Mouse (Mus musculus) E14TG2a.4 (cell line): Measurements from ENCODE around the gene Heatr1.

Experiments used
- H3K27me3 ChIP-seq: 2 replicates; pipeline ENCODE4 v1.6.1; 2014; ENCODE audit warnings: low read length, control low read depth; ENCODE audit not compliant: insufficient read depth
- H3K36me3 ChIP-seq: 2 replicates; pipeline ENCODE4 v1.6.1; 2014; ENCODE audit warnings: low read length, control low read depth; ENCODE audit not compliant: insufficient read depth
- H3K4me1 ChIP-seq: replicated peaks from 2 replicates; pipeline ENCODE4 v1.6.1; 2014; ENCODE audit warnings: low read depth, low read length, control low read depth
- H3K4me3 ChIP-seq: replicated peaks from 2 replicates; pipeline ENCODE4 v1.5.1; 2014; ENCODE audit warnings: mild to moderate bottlenecking, low read length
- H3K9me3 ChIP-seq: 2 replicates; pipeline ENCODE4 v1.6.1; 2014; ENCODE audit warnings: low read length, control low read depth
- CTCF ChIP-seq: conservative IDR thresholded peaks from 2 replicates; pipeline ENCODE4 v1.5.1; 2014; ENCODE audit warnings: low read length
- NANOG ChIP-seq: IDR thresholded peaks from 2 replicates; pipeline ENCODE4 v1.6.1; 2014; ENCODE audit warnings: borderline replicate concordance, low read length, mixed read lengths
- POU5F1 ChIP-seq: IDR thresholded peaks from 2 replicates; pipeline ENCODE4 v1.6.1; 2014; ENCODE audit warnings: low read length, borderline replicate concordance

Heatr1 gene

DNA sequence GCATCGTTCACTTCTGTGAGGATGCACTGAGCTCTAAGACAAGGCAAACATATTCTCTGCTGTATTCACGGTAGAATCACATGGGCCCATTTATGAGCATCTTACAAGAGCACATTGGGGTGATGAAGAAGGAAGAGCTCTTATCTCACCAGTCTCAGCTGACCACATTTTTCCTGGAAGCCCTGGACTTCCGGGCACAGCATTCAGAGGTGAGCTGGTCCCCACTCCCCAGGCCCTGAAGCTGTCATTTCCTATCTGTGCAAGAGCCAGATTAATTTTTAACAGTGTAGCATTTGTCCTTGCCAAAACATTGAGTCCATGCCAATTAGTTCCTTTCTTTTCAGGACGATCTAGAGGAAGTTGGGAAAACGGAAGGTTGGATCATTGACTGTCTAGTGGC, 39.0 kb downstream of the Heatr1 start:
- H3K4me3 ChIP-seq: no peak overlapping the region
- no peaks in the 10 kb centered on the region for H3K27me3 ChIP-seq
- H3K4me1 ChIP-seq: peaks cover 19% of the 10 kb centered on the region
- H3K9me3 ChIP-seq: no peaks in the 10 kb centered on the region
- peaks cover 98% of the 10 kb centered on the region for H3K36me3 ChIP-seq
- TF ChIP-seq CTCF (no peak), POU5F1 (no peak), NANOG (no peak)

DNA sequence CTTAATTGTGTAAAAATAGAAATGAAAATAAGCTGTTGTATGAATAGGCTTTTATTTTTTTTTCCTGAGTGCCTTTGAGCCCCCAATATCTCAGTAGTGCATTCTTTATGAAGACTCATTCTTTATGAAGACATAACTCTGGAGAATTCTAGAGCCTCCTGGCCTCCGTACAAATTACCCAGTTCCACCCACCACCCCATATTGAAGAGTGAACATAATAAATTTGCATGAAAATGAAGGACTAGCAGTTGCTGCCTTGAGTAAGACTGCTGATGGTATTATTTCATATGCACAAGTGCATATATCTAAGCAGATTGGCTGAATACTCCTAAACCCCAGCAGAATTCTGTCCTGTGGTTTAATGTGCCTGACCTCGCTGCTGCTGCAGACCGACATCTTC, 44.8 kb downstream of the Heatr1 start:
- Histone ChIP-seq H3K4me1 (peaks cover 51% of the 10 kb centered on the region), H3K4me3 (no peak overlapping the region), H3K27me3 (no peaks in the 10 kb centered on the region), H3K36me3 (peaks cover 74% of the 10 kb centered on the region), H3K9me3 (no peaks in the 10 kb centered on the region)
- no peak for TF ChIP-seq POU5F1
- no peak for TF ChIP-seq CTCF
- TF ChIP-seq NANOG: no peak

DNA sequence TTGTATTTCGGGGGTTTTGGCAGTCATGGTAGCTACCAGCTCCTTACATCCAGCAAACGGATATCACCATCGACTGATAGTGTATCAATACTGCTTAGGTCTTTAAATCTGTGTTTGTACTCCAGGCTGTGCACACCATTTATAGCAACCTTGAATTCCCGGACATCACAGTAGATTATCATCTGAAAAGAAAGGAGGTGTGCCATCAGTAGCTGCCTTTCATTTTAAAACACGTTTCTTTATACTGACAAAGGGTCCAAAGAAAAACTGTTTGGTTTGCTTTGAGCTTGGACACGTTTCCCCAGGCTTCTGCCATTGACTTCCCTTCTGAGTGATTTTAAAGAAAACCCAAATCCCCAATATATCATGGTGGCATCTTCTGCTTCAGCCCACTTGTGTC, 46.0 kb downstream of the Heatr1 start:
- H3K36me3 ChIP-seq: peaks cover 65% of the 10 kb centered on the region
- H3K4me1 ChIP-seq: peaks cover 51% of the 10 kb centered on the region
- H3K9me3 ChIP-seq: no peaks in the 10 kb centered on the region
- H3K27me3 ChIP-seq: no peaks in the 10 kb centered on the region
- TF ChIP-seq CTCF (no peak), NANOG (peak; percentile 94)
- no peak overlapping the region for H3K4me3 ChIP-seq

DNA sequence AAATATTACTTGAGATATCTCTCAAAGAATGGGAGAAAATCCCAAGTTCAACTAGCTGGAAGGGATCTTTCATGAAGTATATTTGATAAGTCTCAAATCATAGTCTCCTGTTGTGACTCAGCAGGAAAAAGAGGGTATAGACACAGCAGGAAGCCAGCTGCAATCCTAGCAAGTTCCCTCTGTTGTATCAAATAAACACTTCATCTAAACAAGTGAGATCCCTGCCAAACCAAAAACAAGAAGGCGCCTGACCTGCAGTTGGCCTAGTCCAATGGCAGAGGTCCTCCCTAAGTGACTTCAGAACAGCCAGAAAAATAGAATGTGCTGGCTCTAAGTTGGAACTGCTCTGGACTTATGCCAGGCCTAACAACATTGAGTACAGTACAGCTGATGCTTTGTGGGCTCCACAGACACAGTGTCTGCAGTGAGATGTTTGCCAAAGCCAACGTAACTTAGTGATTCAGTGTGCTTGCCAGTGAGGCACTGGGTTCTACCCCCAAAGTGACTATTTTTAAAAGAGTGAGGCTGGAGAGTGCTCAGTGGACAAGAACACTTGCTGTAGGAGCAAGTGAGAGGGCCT, 47.3 kb downstream of the Heatr1 start:
- Histone ChIP-seq H3K9me3 (no peaks in the 10 kb centered on the region), H3K4me1 (peaks cover 52% of the 10 kb centered on the region), H3K27me3 (no peaks in the 10 kb centered on the region), H3K4me3 (no peak overlapping the region), H3K36me3 (peaks cover 54% of the 10 kb centered on the region)
- no peak for TF ChIP-seq NANOG
- no peak for TF ChIP-seq CTCF
- TF ChIP-seq POU5F1: no peak

DNA sequence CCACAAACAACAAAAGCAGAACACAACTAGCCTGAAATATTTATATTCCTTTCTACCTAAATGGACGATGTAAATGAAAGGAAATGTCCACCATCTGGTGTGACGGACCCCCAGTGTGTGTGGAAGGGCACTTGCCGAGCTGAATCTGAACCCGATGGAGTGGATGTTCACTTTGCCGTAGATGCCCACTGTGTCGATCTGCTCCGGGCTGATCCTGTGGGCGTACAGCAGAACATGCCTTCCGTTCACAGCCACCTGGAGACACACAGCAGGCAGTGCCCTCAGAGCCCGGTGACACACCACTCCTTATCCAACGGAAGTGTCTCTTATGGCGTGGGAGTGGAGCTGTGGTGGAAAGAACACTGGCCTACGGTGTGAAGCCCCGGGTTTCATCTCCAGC, 58.3 kb downstream of the Heatr1 start:
- H3K36me3 ChIP-seq: no peaks in the 10 kb centered on the region
- H3K4me1 ChIP-seq: peaks cover 7% of the 10 kb centered on the region
- no peaks in the 10 kb centered on the region for H3K9me3 ChIP-seq
- TF ChIP-seq NANOG: no peak
- TF ChIP-seq POU5F1: no peak
- no peak for TF ChIP-seq CTCF
- H3K4me3 ChIP-seq: no peak overlapping the region
- H3K27me3 ChIP-seq: no peaks in the 10 kb centered on the region

DNA sequence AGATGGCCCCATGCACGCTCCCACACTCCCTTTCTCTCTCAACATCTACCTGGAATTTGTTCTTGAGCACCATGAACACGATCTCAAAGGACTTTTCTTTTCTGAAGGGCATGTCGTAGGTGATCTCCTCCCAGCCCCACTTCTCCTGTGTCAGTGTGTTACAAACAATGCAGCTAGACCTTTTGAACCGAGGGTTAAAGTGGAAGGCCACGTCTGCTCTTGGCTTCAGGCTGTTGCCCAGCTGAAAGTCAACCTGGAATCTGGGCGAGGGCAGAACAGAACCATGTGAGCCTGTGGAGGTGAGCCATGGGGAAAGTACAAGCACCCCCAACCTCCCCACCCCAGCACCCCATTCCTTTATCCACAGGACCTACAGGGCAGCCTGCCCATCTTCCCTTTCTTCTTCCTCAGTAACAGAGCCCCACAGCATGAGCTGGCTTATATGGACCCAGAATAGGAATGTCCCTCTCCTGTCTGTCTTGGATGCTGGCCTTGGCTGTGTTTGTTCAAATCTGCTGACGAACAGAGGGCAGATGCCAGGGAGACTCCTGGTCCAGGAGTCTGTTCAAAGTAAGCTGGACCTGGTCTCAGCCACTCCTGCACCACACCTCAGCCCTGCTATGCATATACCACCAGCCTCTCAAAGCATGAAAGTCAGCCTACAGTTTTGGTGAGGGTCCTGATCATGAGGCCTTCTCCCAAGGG, 60.0 kb downstream of the Heatr1 start:
- Histone ChIP-seq H3K27me3 (no peaks in the 10 kb centered on the region), H3K4me1 (peaks cover 4% of the 10 kb centered on the region; the same call in 1 of the 2 replicates), H3K4me3 (no peak overlapping the region), H3K36me3 (no peaks in the 10 kb centered on the region), H3K9me3 (no peaks in the 10 kb centered on the region)
- no peak for TF ChIP-seq CTCF
- no peak for TF ChIP-seq POU5F1
- no peak for TF ChIP-seq NANOG

DNA sequence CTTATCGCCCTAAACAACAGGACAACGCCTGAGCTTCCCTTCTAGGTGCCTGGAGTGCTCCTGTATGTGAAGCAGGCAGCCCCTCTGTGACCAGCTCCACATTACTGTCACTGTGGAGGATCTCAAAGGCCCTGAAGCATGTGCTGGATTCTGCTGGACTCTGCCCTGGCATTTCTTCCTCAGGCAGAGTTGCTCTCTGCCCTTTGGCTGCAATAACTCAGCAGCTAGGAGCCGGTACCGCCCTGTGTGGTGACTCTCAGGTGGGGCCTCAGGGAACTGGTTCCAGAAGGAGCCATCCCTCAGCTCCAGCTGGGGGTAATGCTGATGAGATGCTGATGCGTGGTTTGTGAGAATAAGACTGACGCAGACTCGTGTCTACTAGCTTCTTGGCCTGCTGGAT, 61.9 kb downstream of the Heatr1 start:
- no peaks in the 10 kb centered on the region for H3K27me3 ChIP-seq
- TF ChIP-seq NANOG: no peak
- TF ChIP-seq CTCF: no peak
- no peak for TF ChIP-seq POU5F1

DNA sequence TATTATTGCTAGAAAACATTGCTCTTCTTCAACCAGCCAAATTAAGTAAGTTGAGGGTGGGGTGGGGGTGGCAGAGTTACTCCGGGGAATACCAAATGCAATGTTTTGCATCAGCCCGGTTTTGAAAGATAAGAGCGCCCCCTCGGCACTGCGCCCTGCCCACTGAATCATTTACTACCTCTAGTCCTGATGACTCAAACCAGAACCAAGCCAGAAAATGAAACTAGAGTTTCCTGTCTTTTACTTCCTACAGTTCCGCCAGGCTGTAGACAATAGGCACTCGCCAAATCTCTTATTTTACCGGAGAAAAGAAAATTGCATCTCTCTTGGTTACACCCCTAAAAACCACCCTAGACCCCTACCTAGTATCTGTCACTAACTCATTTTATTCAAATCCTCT, 65.6 kb downstream of the Heatr1 start:
- TF ChIP-seq CTCF (no peak), NANOG (no peak), POU5F1 (no peak)
- Histone ChIP-seq H3K36me3 (no peaks in the 10 kb centered on the region), H3K9me3 (no peaks in the 10 kb centered on the region), H3K4me1 (peaks cover 28% of the 10 kb centered on the region), H3K27me3 (no peaks in the 10 kb centered on the region), H3K4me3 (peak overlapping the region; percentile 91)

More for the DNA sequence above, 61.9 kb downstream of the Heatr1 start:
- Histone ChIP-seq H3K4me3 (no peak overlapping the region), H3K9me3 (no peaks in the 10 kb centered on the region), H3K4me1 (peaks cover 15% of the 10 kb centered on the region), H3K36me3 (no peaks in the 10 kb centered on the region)
